Mouse (Mus musculus) liver, embryonic 14.5 days (tissue): ENCODE data around the gene Gfra1. TPM values are rescaled to one million over a fixed set of nuclear protein-coding genes. Genes with fewer than 3 reads are reported as not detected.

ENCODE experiments used
- ATAC-seq: fragments of 200-750 bp; cut with Nextera tagmentation; 2 replicates; pipeline ENCODE4 v1.8.0; 2017; ENCODE audit warnings: moderate number of reproducible peaks, mild to moderate bottlenecking, moderate library complexity; ENCODE audit not compliant: insufficient read depth
- DNase-seq, 3 experiments: peaks; one replicate each; pipeline ENCODE4 v3.0.0-alpha.2; 2012 to 2013; ENCODE audit warnings: low read depth in 3 of 3, low spot score in 3 of 3
- H3K27ac ChIP-seq: fragments of 300-500 bp; sonication (generic); 2 replicates; pipeline ENCODE4 v1.5.1; 2014; ENCODE audit warnings: moderate library complexity, mild to moderate bottlenecking, control low read depth, inconsistent platforms
- H3K27me3 ChIP-seq: fragments of 300-500 bp; sonication (generic); 2 replicates; pipeline ENCODE4 v1.6.1; 2014; ENCODE audit warnings: mild to moderate bottlenecking, low read length, moderate library complexity; ENCODE audit not compliant: control insufficient read depth, insufficient read depth
- H3K36me3 ChIP-seq: fragments of 300-500 bp; sonication (generic); replicated peaks from 2 replicates; pipeline ENCODE4 v1.6.1; 2014; ENCODE audit warnings: low read depth; ENCODE audit not compliant: control insufficient read depth, insufficient read depth
- H3K4me1 ChIP-seq, 2 experiments: fragments of 200-500 bp in 1 of 2; fragments of 300-500 bp in 1 of 2; sonication (generic) in 1 of 2; replicated peaks; 2 replicates each; pipeline ENCODE4 v1.6.1; 2012 to 2014; ENCODE audit warnings: antibody characterized with exemption in 1 of 2, inconsistent platforms in 1 of 2, low read length in 1 of 2; ENCODE audit not compliant: control insufficient read depth in 2 of 2, insufficient read depth in 2 of 2
- H3K4me2 ChIP-seq: fragments of 300-500 bp; sonication (generic); 2 replicates; pipeline ENCODE4 v1.6.1; 2014; ENCODE audit warnings: low read depth, mild to moderate bottlenecking, control low read depth, moderate library complexity
- H3K4me3 ChIP-seq, 2 experiments: fragments of 200-500 bp in 1 of 2; fragments of 300-500 bp in 1 of 2; sonication (generic) in 1 of 2; 2 replicates each; pipeline ENCODE4 v1.5.1; 2012 to 2014; ENCODE audit warnings: low read depth in 2 of 2, low read length in 2 of 2, mild to moderate bottlenecking in 2 of 2, control low read depth in 1 of 2, inconsistent platforms in 1 of 2, moderate library complexity in 1 of 2; ENCODE audit not compliant: insufficient read depth in 1 of 2
- H3K9ac ChIP-seq: fragments of 300-500 bp; sonication (generic); replicated peaks from 2 replicates; pipeline ENCODE4 v1.6.1; 2014; ENCODE audit warnings: mild to moderate bottlenecking, control low read depth, moderate library complexity
- H3K9me3 ChIP-seq: fragments of 300-500 bp; sonication (generic); 2 replicates; pipeline ENCODE4 v1.6.1; 2016; ENCODE audit warnings: low read length, mixed read lengths; ENCODE audit not compliant: control insufficient read depth
- CTCF ChIP-seq: IDR thresholded peaks from 2 replicates; pipeline ENCODE4 v1.5.1; 2016; ENCODE audit warnings: antibody characterized with exemption, low read depth, control low read depth
- EP300 ChIP-seq: IDR thresholded peaks from 2 replicates; pipeline ENCODE4 v1.6.1; 2016; ENCODE audit warnings: antibody characterized with exemption, low read depth
- WGBS: fragments of 180-500 bp; shearing (Covaris S2); extraction: QIAGEN DNeasy Blood & Tissue Kit; methylation state at CpG from one replicate; pipeline ENCODE4 v1.1.7; 2014; ENCODE audit not compliant: insufficient replicate concordance; 5-methylcytosine and 5-hydroxymethylcytosine counted together
- polyA plus RNA-seq, 2 experiments: library from polyadenylated mRNA; depleted of rRNA in 1 of 2; stranded (reverse) in 1 of 2; unstranded in 1 of 2; fragments of >200 nt; fragmentation: Nextera tagmentation in 1 of 2; extraction: Ambion mirVana in 1 of 2; gene quantifications; 2 replicates each; pipeline versions ENCODE4 v1.2.1 to v1.2.3; 2012 to 2014

Gene Gfra1
- polyA plus RNA-seq, 2 experiments, result 2.7 to 3.8 TPM

DNA sequence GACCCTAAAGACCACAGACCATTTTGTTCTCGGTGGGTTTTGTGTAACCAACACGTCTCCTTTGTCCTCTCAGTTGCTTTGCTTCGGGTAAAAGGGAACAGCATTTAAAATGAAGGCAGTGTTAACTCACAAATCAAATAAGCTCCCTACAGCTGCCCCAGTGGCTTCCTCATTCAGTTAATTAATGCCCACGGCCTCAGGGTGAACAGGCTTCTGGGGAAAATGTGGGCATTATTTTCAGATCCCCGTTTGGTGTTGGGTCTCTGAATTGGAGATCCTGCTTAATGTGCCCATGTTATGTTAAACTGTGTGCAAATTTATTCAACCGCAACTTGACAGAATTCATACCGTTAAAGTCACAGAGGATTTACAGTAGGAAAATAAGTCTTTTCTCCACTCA, 110.6 kb downstream of the Gfra1 start:
- Histone ChIP-seq H3K4me2 (no peak overlapping the region), H3K9me3 (no peaks in the 10 kb centered on the region), H3K27me3 (no peaks in the 10 kb centered on the region), H3K36me3 (no peaks in the 10 kb centered on the region), H3K27ac (no peak overlapping the region), H3K4me3 (no peak overlapping the region), H3K4me1 (no peaks in the 10 kb centered on the region), H3K9ac (no peak overlapping the region)
- TF ChIP-seq CTCF, result no peak
- no peak for TF ChIP-seq EP300
- WGBS, result 52% methylated on average over 7 of the region's 7 CpGs
- ATAC-seq (no peak), DNase-seq (no peak)

DNA sequence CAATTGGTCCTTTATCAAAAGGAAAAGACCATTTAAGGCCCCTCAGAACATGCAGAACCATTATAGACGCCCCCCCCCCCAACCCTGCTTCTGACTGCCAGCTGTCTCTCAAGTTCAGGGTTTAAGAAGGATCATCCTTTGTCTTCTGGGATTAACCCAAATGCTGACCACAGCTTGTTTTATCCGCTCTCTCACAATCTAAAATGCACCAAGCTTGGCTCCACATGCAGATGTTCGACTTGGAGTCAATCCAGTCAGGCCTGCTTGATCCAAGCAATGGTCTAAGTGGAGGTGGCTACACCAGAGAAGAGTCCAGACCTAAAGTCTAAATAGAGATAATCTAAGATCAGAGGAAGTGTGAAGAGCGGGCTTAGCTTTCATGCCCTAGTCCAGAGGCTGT, 114.4 kb downstream of the Gfra1 start:
- TF ChIP-seq CTCF (no peak), EP300 (no peak)

DNA sequence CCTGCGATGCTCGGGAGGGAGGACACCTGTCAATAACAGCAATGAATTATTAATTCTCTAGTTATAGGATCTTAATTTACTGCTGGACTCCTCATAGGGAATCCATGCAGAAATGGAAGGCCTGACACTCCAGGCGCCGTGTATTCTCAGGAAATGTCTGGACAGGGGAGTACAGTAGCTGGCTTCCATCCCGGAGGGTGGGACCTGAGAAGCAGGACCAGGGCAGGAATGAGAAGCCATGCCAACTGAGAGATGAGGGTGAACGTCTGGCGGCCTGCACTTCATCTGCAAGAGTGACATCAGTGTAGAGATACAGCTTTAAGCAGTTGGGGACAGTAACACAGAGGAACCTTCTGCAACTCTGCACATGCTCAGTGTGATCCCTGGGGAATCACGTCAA, 115.5 kb downstream of the Gfra1 start:
- H3K4me2 ChIP-seq, result no peak overlapping the region
- DNase-seq (no peak), ATAC-seq (no peak)
- no peak overlapping the region for H3K4me3 ChIP-seq
- H3K9ac ChIP-seq, result no peak overlapping the region
- no peaks in the 10 kb centered on the region for H3K4me1 ChIP-seq
- H3K27me3 ChIP-seq, result no peaks in the 10 kb centered on the region
- WGBS, result 67% methylated on average over 8 of the region's 8 CpGs
- no peak overlapping the region for H3K27ac ChIP-seq
- TF ChIP-seq CTCF, result no peak
- TF ChIP-seq EP300, result no peak
- H3K36me3 ChIP-seq, result no peaks in the 10 kb centered on the region
- no peaks in the 10 kb centered on the region for H3K9me3 ChIP-seq

More for the DNA sequence above, 114.4 kb downstream of the Gfra1 start:
- WGBS, result 54% methylated on average over 4 of the region's 4 CpGs
- H3K9ac ChIP-seq, result no peak overlapping the region
- no peaks in the 10 kb centered on the region for H3K36me3 ChIP-seq
- no peak overlapping the region for H3K4me2 ChIP-seq
- ATAC-seq (no peak), DNase-seq (no peak)
- H3K4me1 ChIP-seq, result no peaks in the 10 kb centered on the region
- no peaks in the 10 kb centered on the region for H3K27me3 ChIP-seq
- H3K4me3 ChIP-seq, result no peak overlapping the region
- no peak overlapping the region for H3K27ac ChIP-seq
- H3K9me3 ChIP-seq, result no peaks in the 10 kb centered on the region

DNA sequence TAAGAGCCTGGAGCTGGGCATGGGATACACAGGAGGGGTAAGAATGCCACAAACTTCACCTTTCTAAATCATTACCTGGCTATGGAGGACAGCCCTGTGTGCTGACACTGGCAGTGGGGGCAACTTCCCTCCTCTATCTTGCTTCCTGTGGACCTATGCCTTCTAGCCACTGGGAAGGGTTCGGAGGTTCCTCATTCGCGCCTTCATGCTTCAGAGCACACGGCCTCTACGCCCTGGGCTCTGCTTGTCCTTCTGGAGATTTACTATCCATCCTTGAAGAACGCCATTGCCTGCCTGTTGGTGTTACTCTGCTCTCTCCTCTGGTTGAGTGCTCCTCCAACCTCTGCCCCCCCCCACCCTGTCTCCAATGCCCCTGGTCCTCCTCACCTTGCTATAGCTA, 118.9 kb downstream of the Gfra1 start:
- no peak for ATAC-seq
- Histone ChIP-seq H3K27ac (no peak overlapping the region), H3K36me3 (no peaks in the 10 kb centered on the region), H3K4me3 (no peak overlapping the region), H3K27me3 (no peaks in the 10 kb centered on the region), H3K4me1 (no peaks in the 10 kb centered on the region), H3K9me3 (no peaks in the 10 kb centered on the region), H3K9ac (no peak overlapping the region), H3K4me2 (no peak overlapping the region)
- DNase-seq, result no peak
- 40% methylated on average over 6 of the region's 6 CpGs for WGBS
- no peak for TF ChIP-seq EP300
- no peak for TF ChIP-seq CTCF

DNA sequence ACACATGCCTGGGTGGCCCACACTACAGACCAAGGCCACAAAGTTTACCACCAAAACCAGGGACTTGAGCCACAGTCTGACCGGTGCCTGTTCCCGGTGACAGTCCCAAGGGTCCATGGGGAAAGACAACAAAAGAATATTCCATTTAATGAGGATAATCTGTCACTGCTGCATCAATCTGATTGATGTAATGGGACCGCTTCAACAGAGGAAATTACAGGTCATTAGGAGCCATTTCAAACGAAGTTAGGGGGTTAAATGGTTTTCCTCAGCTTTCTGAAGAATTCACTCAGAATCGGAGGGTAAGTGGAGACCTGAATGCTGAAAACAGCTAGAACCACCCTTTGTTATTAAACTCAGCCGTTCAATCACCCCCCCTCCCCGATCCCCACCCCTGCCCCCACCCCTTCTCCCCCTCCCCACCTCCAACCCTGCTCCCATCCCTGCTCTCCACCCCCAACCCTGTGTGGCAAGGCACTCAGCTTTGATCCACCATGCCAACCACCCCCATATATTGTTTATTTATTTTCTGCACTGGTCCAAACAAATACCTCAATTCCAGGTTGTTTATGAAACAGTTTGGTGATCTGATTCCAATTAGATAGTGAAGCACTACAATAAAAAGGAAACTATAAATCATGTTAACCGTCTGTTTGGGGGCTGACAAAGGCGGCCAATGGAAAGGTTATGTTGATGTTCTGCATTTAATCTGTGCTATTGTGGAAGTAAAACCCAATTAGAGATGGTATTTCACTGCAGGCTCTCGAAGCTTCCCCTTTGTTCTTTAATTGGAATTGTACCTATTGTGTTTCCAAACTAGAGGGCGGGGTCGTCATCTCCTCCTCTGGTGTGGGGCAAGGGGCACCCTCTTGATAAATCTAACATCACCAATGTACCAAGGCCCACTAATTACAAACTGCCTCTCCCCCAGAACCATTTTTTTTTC, 119.9 kb downstream of the Gfra1 start:
- H3K4me2 ChIP-seq, result no peak overlapping the region
- H3K36me3 ChIP-seq, result no peaks in the 10 kb centered on the region
- H3K4me1 ChIP-seq, result no peaks in the 10 kb centered on the region
- TF ChIP-seq EP300 (no peak), CTCF (no peak)
- ATAC-seq (no peak), DNase-seq (no peak)
- H3K4me3 ChIP-seq, result no peak overlapping the region
- 48% methylated on average over 12 of the region's 12 CpGs for WGBS
- H3K9ac ChIP-seq, result no peak overlapping the region
- H3K9me3 ChIP-seq, result no peaks in the 10 kb centered on the region
- no peak overlapping the region for H3K27ac ChIP-seq
- no peaks in the 10 kb centered on the region for H3K27me3 ChIP-seq
